Mouse (Mus musculus) C2C12 (cell line): ENCODE data around the gene Rras2.

Source experiments
- CEBPB ChIP-seq: IDR thresholded peaks from one replicate; pipeline ENCODE4 v1.6.1; 2011; ENCODE audit warnings: low read depth, mild to moderate bottlenecking, control low read depth, moderate library complexity
- CTCF ChIP-seq: IDR thresholded peaks from one replicate; pipeline ENCODE4 v1.5.1; 2011; ENCODE audit not compliant: control insufficient read depth, insufficient read depth, insufficient read length
- FOSL1 ChIP-seq: IDR thresholded peaks from one replicate; pipeline ENCODE4 v1.8.0; 2011; ENCODE audit warnings: mild to moderate bottlenecking, low read length; ENCODE audit not compliant: poor library complexity, insufficient read depth, severe bottlenecking
- MAX ChIP-seq: IDR thresholded peaks from one replicate; pipeline ENCODE4 v1.6.1; 2011; ENCODE audit warnings: mild to moderate bottlenecking, control low read depth
- MYOD1 ChIP-seq: IDR thresholded peaks from one replicate; pipeline ENCODE4 v1.6.1; 2011; ENCODE audit warnings: low read depth; ENCODE audit not compliant: control insufficient read depth, insufficient read length
- MYOG ChIP-seq: IDR thresholded peaks from one replicate; pipeline ENCODE4 v1.6.1; 2011; ENCODE audit not compliant: control insufficient read depth, insufficient read length; ENCODE audit errors: extremely low read depth
- USF1 ChIP-seq: IDR thresholded peaks from one replicate; pipeline ENCODE4 v1.6.1; 2011; ENCODE audit warnings: low read depth, mild to moderate bottlenecking, control low read depth, moderate library complexity

DNA sequence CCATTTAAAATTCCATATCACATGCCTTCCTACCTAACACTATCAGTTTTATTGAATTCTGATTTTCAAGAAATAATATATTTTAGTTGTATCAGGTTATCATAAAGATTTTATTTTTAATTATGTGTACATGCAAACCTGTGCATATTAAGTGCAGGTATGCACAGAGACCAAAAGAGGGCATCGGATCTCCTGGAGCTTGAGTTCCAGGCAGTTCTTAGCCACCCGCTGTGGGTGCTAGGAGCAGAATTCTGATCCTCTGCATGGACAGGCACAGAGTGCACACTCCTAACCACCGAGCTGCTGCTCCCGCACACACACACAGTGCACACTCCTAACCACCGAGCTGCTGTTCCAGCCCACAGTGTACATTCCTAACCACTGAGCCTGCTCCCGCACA, 57.1 kb downstream of the Rras2 start:
- TF ChIP-seq CTCF = no peak
- TF ChIP-seq MYOG = no peak
- TF ChIP-seq USF1 = no peak
- TF ChIP-seq CEBPB = no peak
- TF ChIP-seq MAX = no peak
- no peak for TF ChIP-seq MYOD1
- no peak for TF ChIP-seq FOSL1
